Mouse (Mus musculus) hindbrain, embryonic 16.5 days (tissue): ENCODE data around the gene Syndig1. TPM values are rescaled to one million over a fixed set of nuclear protein-coding genes. Genes with fewer than 3 reads are reported as not detected.
A peak's percentile ranks its signal among the peaks of the same experiment; 100 is the strongest.

ENCODE experiments used
- ATAC-seq: fragments of 200-750 bp; cut with Nextera tagmentation; 2 replicates; pipeline ENCODE4 v1.8.0; 2017; ENCODE audit warnings: moderate TSS enrichment, moderate library complexity
- H3K27ac ChIP-seq: fragments of 300-500 bp; sonication (generic); 2 replicates; pipeline ENCODE4 v1.5.1; 2014; ENCODE audit warnings: low read depth, mild to moderate bottlenecking, control low read depth, low read length, moderate library complexity
- H3K27me3 ChIP-seq: fragments of 300-500 bp; sonication (generic); replicated peaks from 2 replicates; pipeline ENCODE4 v1.6.1; 2014; ENCODE audit warnings: low read length; ENCODE audit not compliant: control insufficient read depth, insufficient read depth
- H3K36me3 ChIP-seq: fragments of 300-500 bp; sonication (generic); 2 replicates; pipeline ENCODE4 v1.6.1; 2014; ENCODE audit warnings: mild to moderate bottlenecking, low read length, moderate library complexity, mixed read lengths; ENCODE audit not compliant: control insufficient read depth, insufficient read depth
- H3K4me1 ChIP-seq: fragments of 300-500 bp; sonication (generic); 2 replicates; pipeline ENCODE4 v1.6.1; 2014; ENCODE audit warnings: low read depth, low read length; ENCODE audit not compliant: control insufficient read depth, insufficient read depth
- H3K4me2 ChIP-seq: fragments of 300-500 bp; sonication (generic); 2 replicates; pipeline ENCODE4 v1.6.1; 2014; ENCODE audit warnings: mild to moderate bottlenecking, low read length, control low read depth, moderate library complexity
- H3K4me3 ChIP-seq: fragments of 300-500 bp; sonication (generic); 2 replicates; pipeline ENCODE4 v1.5.1; 2014; ENCODE audit warnings: mild to moderate bottlenecking, low read length, control low read depth, moderate library complexity
- H3K9ac ChIP-seq: fragments of 300-500 bp; sonication (generic); 2 replicates; pipeline ENCODE4 v1.6.1; 2014; ENCODE audit warnings: low read depth, mild to moderate bottlenecking, control low read depth, low read length, moderate library complexity
- H3K9me3 ChIP-seq: fragments of 300-500 bp; sonication (generic); 2 replicates; pipeline ENCODE4 v1.6.1; 2014; ENCODE audit warnings: mild to moderate bottlenecking, low read length, moderate library complexity; ENCODE audit not compliant: control insufficient read depth
- WGBS: fragments of 180-500 bp; shearing (Covaris S2); extraction: QIAGEN DNeasy Blood & Tissue Kit; methylation state at CpG from one replicate; pipeline ENCODE4 v1.1.7; 2014; 5-methylcytosine and 5-hydroxymethylcytosine counted together
- polyA plus RNA-seq: library from polyadenylated mRNA; unstranded; fragments of >200 nt; fragmentation: Nextera tagmentation; extraction: Ambion mirVana; gene quantifications from 2 replicates; pipeline ENCODE4 v1.2.1, GENCODE M21; 2015

Syndig1 gene
- polyA plus RNA-seq, 1 experiment from 2014 or later, result 47.7 TPM

GRCm38 (mm10) chr2:149861002-149861401 is 32.0 kb downstream of the Syndig1 start:
- WGBS, result 83% methylated on average over 3 of the region's 3 CpGs
- Histone ChIP-seq H3K9ac (no peak overlapping the region), H3K4me1 (no peaks in the 10 kb centered on the region), H3K27ac (no peak overlapping the region), H3K9me3 (no peaks in the 10 kb centered on the region), H3K36me3 (no peaks in the 10 kb centered on the region), H3K27me3 (no peaks in the 10 kb centered on the region), H3K4me3 (no peak overlapping the region), H3K4me2 (no peak overlapping the region)
- ATAC-seq, result no peak

GRCm38 (mm10) chr2:149865914-149866435 is 37.0 kb downstream of the Syndig1 start:
- H3K4me1 ChIP-seq, result no peaks in the 10 kb centered on the region
- no peak overlapping the region for H3K9ac ChIP-seq
- H3K27me3 ChIP-seq, result no peaks in the 10 kb centered on the region
- no peaks in the 10 kb centered on the region for H3K36me3 ChIP-seq
- no peak overlapping the region for H3K27ac ChIP-seq
- no peak overlapping the region for H3K4me3 ChIP-seq
- H3K4me2 ChIP-seq, result no peak overlapping the region
- WGBS, result 67% methylated on average over 5 of the region's 5 CpGs
- ATAC-seq, result no peak
- H3K9me3 ChIP-seq, result no peaks in the 10 kb centered on the region

- ATAC-seq, result peak; percentile 87
- Histone ChIP-seq H3K4me1 (no peaks in the 10 kb centered on the region), H3K9ac (no peak overlapping the region), H3K27ac (no peak overlapping the region), H3K27me3 (no peaks in the 10 kb centered on the region), H3K9me3 (no peaks in the 10 kb centered on the region), H3K4me3 (no peak overlapping the region), H3K36me3 (no peaks in the 10 kb centered on the region), H3K4me2 (no peak overlapping the region)
- 53% methylated on average over 2 of the region's 2 CpGs for WGBS
Observed at GRCm38 (mm10) chr2:149870496-149870895, 41.5 kb downstream of the Syndig1 start.

GRCm38 (mm10) chr2:149872496-149872895 is 43.5 kb downstream of the Syndig1 start:
- Histone ChIP-seq H3K9ac (no peak overlapping the region), H3K4me1 (no peaks in the 10 kb centered on the region), H3K4me3 (no peak overlapping the region), H3K36me3 (no peaks in the 10 kb centered on the region), H3K4me2 (no peak overlapping the region), H3K27ac (no peak overlapping the region), H3K27me3 (no peaks in the 10 kb centered on the region), H3K9me3 (no peaks in the 10 kb centered on the region)
- ATAC-seq, result no peak
- WGBS, result 84% methylated on average over 4 of the region's 4 CpGs

GRCm38 (mm10) chr2:149873346-149873745 is 44.3 kb downstream of the Syndig1 start:
- Histone ChIP-seq H3K36me3 (no peaks in the 10 kb centered on the region), H3K4me2 (no peak overlapping the region), H3K4me1 (no peaks in the 10 kb centered on the region), H3K4me3 (no peak overlapping the region), H3K27ac (no peak overlapping the region), H3K9me3 (no peaks in the 10 kb centered on the region), H3K27me3 (no peaks in the 10 kb centered on the region), H3K9ac (no peak overlapping the region)
- 95% methylated on average over 3 of the region's 3 CpGs for WGBS
- ATAC-seq, result no peak

GRCm38 (mm10) chr2:149877954-149878353 is 48.9 kb downstream of the Syndig1 start:
- Histone ChIP-seq H3K9ac (no peak overlapping the region), H3K27ac (no peak overlapping the region)

GRCm38 (mm10) chr2:149887634-149888033 is 58.6 kb downstream of the Syndig1 start:
- H3K36me3 ChIP-seq, result no peaks in the 10 kb centered on the region
- H3K4me2 ChIP-seq, result no peak overlapping the region
- H3K27me3 ChIP-seq, result no peaks in the 10 kb centered on the region
- no peak for ATAC-seq
- no peak overlapping the region for H3K27ac ChIP-seq
- H3K9ac ChIP-seq, result no peak overlapping the region
- H3K9me3 ChIP-seq, result no peaks in the 10 kb centered on the region
- H3K4me1 ChIP-seq, result no peaks in the 10 kb centered on the region
- H3K4me3 ChIP-seq, result no peak overlapping the region

More at GRCm38 (mm10) chr2:149877954-149878353, 48.9 kb downstream of the Syndig1 start:
- Histone ChIP-seq H3K36me3 (no peaks in the 10 kb centered on the region), H3K4me1 (no peaks in the 10 kb centered on the region), H3K4me3 (no peak overlapping the region), H3K4me2 (no peak overlapping the region), H3K9me3 (no peaks in the 10 kb centered on the region), H3K27me3 (no peaks in the 10 kb centered on the region)
- 79% methylated on average over 2 of the region's 2 CpGs for WGBS
- no peak for ATAC-seq

- H3K27me3 ChIP-seq, result no peaks in the 10 kb centered on the region
- H3K4me1 ChIP-seq, result no peaks in the 10 kb centered on the region
- 35% methylated on average over 2 of the region's 2 CpGs for WGBS
- no peak overlapping the region for H3K9ac ChIP-seq
- ATAC-seq, result peak; percentile 64
- H3K4me2 ChIP-seq, result no peak overlapping the region
- H3K36me3 ChIP-seq, result no peaks in the 10 kb centered on the region
- H3K4me3 ChIP-seq, result no peak overlapping the region
- no peak overlapping the region for H3K27ac ChIP-seq
- H3K9me3 ChIP-seq, result no peaks in the 10 kb centered on the region
Observed at GRCm38 (mm10) chr2:149891647-149892046, 62.6 kb downstream of the Syndig1 start.

- 79% methylated on average over 2 of the region's 2 CpGs for WGBS
- Histone ChIP-seq H3K27me3 (no peaks in the 10 kb centered on the region), H3K9me3 (no peaks in the 10 kb centered on the region), H3K4me1 (no peaks in the 10 kb centered on the region), H3K36me3 (no peaks in the 10 kb centered on the region), H3K4me2 (no peak overlapping the region), H3K4me3 (no peak overlapping the region), H3K27ac (no peak overlapping the region), H3K9ac (no peak overlapping the region)
- no peak for ATAC-seq
Observed at GRCm38 (mm10) chr2:149896337-149896736, 67.3 kb downstream of the Syndig1 start.

- Histone ChIP-seq H3K27me3 (no peaks in the 10 kb centered on the region), H3K4me1 (no peaks in the 10 kb centered on the region), H3K36me3 (no peaks in the 10 kb centered on the region), H3K4me3 (no peak overlapping the region), H3K4me2 (no peak overlapping the region), H3K27ac (no peak overlapping the region), H3K9ac (no peak overlapping the region), H3K9me3 (no peaks in the 10 kb centered on the region)
- no peak for ATAC-seq
- 93% methylated on average over 9 of the region's 9 CpGs for WGBS
Observed at GRCm38 (mm10) chr2:149899615-149900014, 70.6 kb downstream of the Syndig1 start.
